Mouse (Mus musculus) G1E (cell line): ENCODE data around the gene Olfr609.
"Not testable (repeated sequence)": the region's sequence is repeated elsewhere in the genome, so short reads cannot be mapped to it uniquely, and the experiment has no call there.

Experiments used
- CTCF ChIP-seq: IDR thresholded peaks from 2 replicates; pipeline ENCODE4 v1.5.1; 2012; ENCODE audit warnings: low read depth, low read length, inconsistent platforms, mixed read lengths
- GATA1 ChIP-seq: IDR thresholded peaks from 2 replicates; pipeline ENCODE4 v1.6.1; 2012; ENCODE audit warnings: borderline replicate concordance, low read length, inconsistent platforms, mixed read lengths

- TF ChIP-seq CTCF, GATA1: not testable (repeated sequence)
Measured at GRCm38 (mm10) chr7:103542617-103543016, 44.8 kb upstream of the Olfr609 start, which contains the start of gene Olfr612.
